Mouse (Mus musculus): Measurements from ENCODE around the gene St3gal2. TPM values are rescaled to one million over a fixed set of nuclear protein-coding genes. Genes with fewer than 3 reads are reported as not detected.
"Not testable (repeated sequence)": the region's sequence is repeated elsewhere in the genome, so short reads cannot be mapped to it uniquely, and the experiment has no call there.

Gene St3gal2
- polyA plus RNA-seq, 1 experiment: 39.7 TPM

- TF ChIP-seq POLR2AphosphoS2 (IDR thresholded peaks at IDR 0.05; ENCODE audit: insufficient read length, low read depth) (no peak), TCF3 (IDR thresholded peaks at IDR 0.05; ENCODE audit: insufficient read length, low read depth) (no peak), POLR2A (IDR thresholded peaks at IDR 0.05; ENCODE audit: insufficient read length, low read depth) (no peak), MYOD1 (IDR thresholded peaks at IDR 0.05; ENCODE audit: control insufficient read depth in 1 of 3, insufficient read length in 2 of 3, low read depth in 2 of 3) (no peak), CEBPB (IDR thresholded peaks at IDR 0.05; ENCODE audit: insufficient read depth, poor library complexity, severe bottlenecking) (no peak)
- H3K36me3 ChIP-seq (ENCODE audit: control insufficient read depth, insufficient read depth): peaks cover 12% of the 10 kb centered on the region
Measured at GRCm38 (mm10) chr8:110958135-110958534, 38.4 kb downstream of the St3gal2 start.

GRCm38 (mm10) chr8:110958553-110958952 is 38.8 kb downstream of the St3gal2 start:
- H3ac ChIP-seq (ENCODE audit: control insufficient read depth, insufficient read length); H3K4me3 ChIP-seq; H3K4me2 ChIP-seq (ENCODE audit: low read depth); H3K27me3 ChIP-seq (ENCODE audit: control insufficient read depth, insufficient read depth, insufficient read length); H3K79me2 ChIP-seq (ENCODE audit: control insufficient read depth, insufficient read depth): not testable (repeated sequence)
- peaks cover 17% of the 10 kb centered on the region for H3K36me3 ChIP-seq (ENCODE audit: control insufficient read depth, insufficient read depth)

More at GRCm38 (mm10) chr8:110958135-110958534, 38.4 kb downstream of the St3gal2 start:
- Histone ChIP-seq H3K4me2 (ENCODE audit: low read depth) (no peak overlapping the region), H3K79me2 (ENCODE audit: control insufficient read depth, insufficient read depth) (no peaks in the 10 kb centered on the region), H3ac (ENCODE audit: control insufficient read depth, insufficient read length) (no peak overlapping the region), H3K4me3 (no peak overlapping the region), H3K27me3 (ENCODE audit: control insufficient read depth, insufficient read depth, insufficient read length) (no peaks in the 10 kb centered on the region)

- Histone ChIP-seq H3K36me3 (ENCODE audit: control insufficient read depth, insufficient read depth) (peaks cover 19% of the 10 kb centered on the region), H3ac (ENCODE audit: control insufficient read depth, insufficient read length) (no peak overlapping the region), H3K79me2 (ENCODE audit: control insufficient read depth, insufficient read depth) (no peaks in the 10 kb centered on the region), H3K4me2 (ENCODE audit: low read depth) (no peak overlapping the region), H3K27me3 (ENCODE audit: control insufficient read depth, insufficient read depth, insufficient read length) (no peaks in the 10 kb centered on the region), H3K4me3 (no peak overlapping the region)
- TF ChIP-seq E2F4 (IDR thresholded peaks at IDR 0.05; ENCODE audit: insufficient read depth) (no peak), CEBPB (IDR thresholded peaks at IDR 0.05; ENCODE audit: insufficient read depth, poor library complexity, severe bottlenecking) (no peak), USF1 (IDR thresholded peaks at IDR 0.05; ENCODE audit: low read depth) (no peak), TCF3 (IDR thresholded peaks at IDR 0.05; ENCODE audit: insufficient read length, low read depth) (no peak), MYOG (IDR thresholded peaks at IDR 0.05; ENCODE audit: control insufficient read depth in 1 of 3, insufficient read depth in 1 of 3, insufficient read length in 2 of 3, low read depth in 2 of 3) (no peak), MYOD1 (IDR thresholded peaks at IDR 0.05; ENCODE audit: control insufficient read depth in 1 of 3, insufficient read length in 2 of 3, low read depth in 2 of 3) (no peak), REST (IDR thresholded peaks at IDR 0.05; ENCODE audit: insufficient read depth, insufficient read length) (no peak), MAX (IDR thresholded peaks at IDR 0.05; ENCODE audit: low read depth) (no peak), SRF (IDR thresholded peaks at IDR 0.05; ENCODE audit: control insufficient read depth, insufficient read length, low read depth) (no peak), TCF12 (IDR thresholded peaks at IDR 0.05; ENCODE audit: insufficient read depth, poor library complexity, severe bottlenecking) (no peak)
Measured at GRCm38 (mm10) chr8:110959071-110959780, 39.5 kb downstream of the St3gal2 start.

GRCm38 (mm10) chr8:110959906-110960305 is 40.2 kb downstream of the St3gal2 start:
- Histone ChIP-seq H3ac (ENCODE audit: control insufficient read depth, insufficient read length) (no peak overlapping the region), H3K4me3 (no peak overlapping the region), H3K79me2 (ENCODE audit: control insufficient read depth, insufficient read depth) (no peaks in the 10 kb centered on the region), H3K27me3 (ENCODE audit: control insufficient read depth, insufficient read depth, insufficient read length) (no peaks in the 10 kb centered on the region), H3K36me3 (ENCODE audit: control insufficient read depth, insufficient read depth) (peaks cover 24% of the 10 kb centered on the region), H3K4me2 (ENCODE audit: low read depth) (no peak overlapping the region)
- TF ChIP-seq POLR2AphosphoS2 (IDR thresholded peaks at IDR 0.05; ENCODE audit: insufficient read length, low read depth): no peak
- no peak for TF ChIP-seq CEBPB (IDR thresholded peaks at IDR 0.05; ENCODE audit: insufficient read depth, poor library complexity, severe bottlenecking)
- TF ChIP-seq TCF12 (IDR thresholded peaks at IDR 0.05; ENCODE audit: insufficient read depth, poor library complexity, severe bottlenecking): no peak
- TF ChIP-seq MAX (IDR thresholded peaks at IDR 0.05; ENCODE audit: low read depth): no peak
- no peak for TF ChIP-seq REST (IDR thresholded peaks at IDR 0.05; ENCODE audit: insufficient read depth, insufficient read length)
- TF ChIP-seq TCF3 (IDR thresholded peaks at IDR 0.05; ENCODE audit: insufficient read length, low read depth): no peak
- TF ChIP-seq USF1 (IDR thresholded peaks at IDR 0.05; ENCODE audit: low read depth): no peak
- no peak for TF ChIP-seq POLR2A (IDR thresholded peaks at IDR 0.05; ENCODE audit: insufficient read length, low read depth)
- no peak for TF ChIP-seq MYOG (IDR thresholded peaks at IDR 0.05; ENCODE audit: control insufficient read depth in 1 of 3, insufficient read depth in 1 of 3, insufficient read length in 2 of 3, low read depth in 2 of 3)
- no peak for TF ChIP-seq MYOD1 (IDR thresholded peaks at IDR 0.05; ENCODE audit: control insufficient read depth in 1 of 3, insufficient read length in 2 of 3, low read depth in 2 of 3)
- no peak for TF ChIP-seq E2F4 (IDR thresholded peaks at IDR 0.05; ENCODE audit: insufficient read depth)
- no peak for TF ChIP-seq SRF (IDR thresholded peaks at IDR 0.05; ENCODE audit: control insufficient read depth, insufficient read length, low read depth)

- Histone ChIP-seq H3ac (ENCODE audit: control insufficient read depth, insufficient read length) (no peak overlapping the region), H3K4me3 (no peak overlapping the region), H3K27me3 (ENCODE audit: control insufficient read depth, insufficient read depth, insufficient read length) (no peaks in the 10 kb centered on the region), H3K79me2 (ENCODE audit: control insufficient read depth, insufficient read depth) (no peaks in the 10 kb centered on the region), H3K4me2 (ENCODE audit: low read depth) (no peak overlapping the region), H3K36me3 (ENCODE audit: control insufficient read depth, insufficient read depth) (peaks cover 40% of the 10 kb centered on the region)
- no peak for TF ChIP-seq MYOG (IDR thresholded peaks at IDR 0.05; ENCODE audit: control insufficient read depth in 1 of 3, insufficient read depth in 1 of 3, insufficient read length in 2 of 3, low read depth in 2 of 3)
- no peak for TF ChIP-seq MAX (IDR thresholded peaks at IDR 0.05; ENCODE audit: low read depth)
- TF ChIP-seq USF1 (IDR thresholded peaks at IDR 0.05; ENCODE audit: low read depth): no peak
- no peak for TF ChIP-seq REST (IDR thresholded peaks at IDR 0.05; ENCODE audit: insufficient read depth, insufficient read length)
- TF ChIP-seq POLR2AphosphoS2 (IDR thresholded peaks at IDR 0.05; ENCODE audit: insufficient read length, low read depth): no peak
- no peak for TF ChIP-seq E2F4 (IDR thresholded peaks at IDR 0.05; ENCODE audit: insufficient read depth)
- TF ChIP-seq TCF3 (IDR thresholded peaks at IDR 0.05; ENCODE audit: insufficient read length, low read depth): no peak
- no peak for TF ChIP-seq CEBPB (IDR thresholded peaks at IDR 0.05; ENCODE audit: insufficient read depth, poor library complexity, severe bottlenecking)
- TF ChIP-seq SRF (IDR thresholded peaks at IDR 0.05; ENCODE audit: control insufficient read depth, insufficient read length, low read depth): no peak
- TF ChIP-seq MYOD1 (IDR thresholded peaks at IDR 0.05; ENCODE audit: control insufficient read depth in 1 of 3, insufficient read length in 2 of 3, low read depth in 2 of 3): no peak
- no peak for TF ChIP-seq TCF12 (IDR thresholded peaks at IDR 0.05; ENCODE audit: insufficient read depth, poor library complexity, severe bottlenecking)
Measured at GRCm38 (mm10) chr8:110963051-110963450, 43.3 kb downstream of the St3gal2 start.

Data from myocyte (in vitro differentiated cells).